Mouse (Mus musculus) heart, adult 8-10 months (tissue): ENCODE results near the gene Galntl5. TPM values are rescaled to one million over a fixed set of nuclear protein-coding genes. Genes with fewer than 3 reads are reported as not detected.
"Not testable (repeated sequence)": the region's sequence is repeated elsewhere in the genome, so short reads cannot be mapped to it uniquely, and the experiment has no call there.

Experiments used
- DNase-seq: peaks from one replicate; pipeline ENCODE4 v3.0.0; 2022; ENCODE audit warnings: low spot score
- total RNA-seq, 4 experiments: library from RNA; stranded (reverse); gene quantifications; 2 replicates each; pipeline ENCODE4 v1.2.4; 2022

Galntl5 gene
- total RNA-seq: not detected

- DNase-seq: no peak
Measured at GRCm38 (mm10) chr5:25181004-25181531, at the start of gene Galntl5. Gene Galntl5 (plus strand): TSS chr5:25181460.

DNA sequence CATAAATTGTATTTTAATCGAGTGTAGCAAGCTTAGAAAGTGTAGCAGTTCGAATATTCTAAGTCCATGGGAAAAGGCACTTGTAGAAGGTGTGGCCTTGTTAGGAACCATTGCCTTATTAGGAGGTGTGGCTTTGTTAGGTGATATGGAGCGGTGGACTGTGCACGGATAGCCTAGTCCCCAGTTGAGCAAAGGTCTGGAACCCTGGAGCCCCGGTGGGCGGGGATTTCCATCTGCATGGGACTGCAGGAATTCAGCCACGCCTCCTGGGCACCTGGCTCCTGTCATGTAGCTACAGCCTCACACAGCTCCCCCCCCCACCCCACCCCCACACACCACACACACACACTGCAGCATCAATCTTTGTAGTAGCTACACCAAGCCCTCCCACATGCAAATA lies 34.6 kb upstream of the Galntl5 start:
- DNase-seq: no peak

- DNase-seq: no peak
Measured at GRCm38 (mm10) chr5:25149331-25149965, 31.8 kb upstream of the Galntl5 start.

GRCm38 (mm10) chr5:25153491-25153890 lies 27.8 kb upstream of the Galntl5 start:
- no peak for DNase-seq

GRCm38 (mm10) chr5:25153996-25154395 lies 27.3 kb upstream of the Galntl5 start:
- DNase-seq: no peak

- no peak for DNase-seq
Measured at GRCm38 (mm10) chr5:25154823-25155222, 26.4 kb upstream of the Galntl5 start.

DNA sequence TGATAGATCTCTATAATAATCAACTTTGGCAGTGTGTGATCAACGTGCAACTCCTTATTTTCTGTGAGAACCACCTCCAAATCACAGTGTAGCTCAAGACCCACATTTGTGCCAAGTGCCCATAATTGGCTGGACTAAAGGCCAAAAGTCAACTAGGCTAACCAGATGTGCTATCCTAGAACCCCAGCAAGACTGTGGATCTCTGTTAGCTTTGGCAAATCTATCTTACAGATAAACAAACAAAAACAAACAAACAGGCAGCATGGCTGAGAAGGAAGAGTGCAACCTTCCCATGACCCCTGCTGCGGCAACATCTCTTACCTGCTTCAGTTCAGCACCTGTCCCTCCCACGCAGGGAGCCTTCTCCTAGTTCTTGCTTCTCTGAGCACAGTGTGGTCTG lies 25.9 kb upstream of the Galntl5 start:
- DNase-seq: no peak

DNA sequence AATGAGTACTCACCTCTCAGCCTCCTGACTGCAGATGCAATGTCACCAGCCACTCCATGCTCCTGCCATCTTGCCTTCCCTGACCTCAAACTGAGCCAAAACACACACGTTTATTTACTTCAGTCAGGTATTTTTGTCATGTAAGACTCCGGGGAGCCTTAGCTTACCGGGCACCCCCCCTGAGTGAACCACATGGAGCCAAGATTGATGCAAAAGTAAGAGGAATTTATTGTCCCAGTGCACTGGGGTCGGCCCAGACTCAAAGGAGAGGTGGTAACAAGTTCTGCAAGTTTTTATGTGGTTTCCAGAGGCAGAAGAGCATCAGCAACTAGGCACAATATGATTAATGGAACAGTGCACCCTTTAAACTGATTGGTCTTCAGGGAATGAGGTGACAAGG lies 24.1 kb upstream of the Galntl5 start:
- DNase-seq: no peak

- no peak for DNase-seq
Measured at GRCm38 (mm10) chr5:25160515-25160914, 20.7 kb upstream of the Galntl5 start.

DNA sequence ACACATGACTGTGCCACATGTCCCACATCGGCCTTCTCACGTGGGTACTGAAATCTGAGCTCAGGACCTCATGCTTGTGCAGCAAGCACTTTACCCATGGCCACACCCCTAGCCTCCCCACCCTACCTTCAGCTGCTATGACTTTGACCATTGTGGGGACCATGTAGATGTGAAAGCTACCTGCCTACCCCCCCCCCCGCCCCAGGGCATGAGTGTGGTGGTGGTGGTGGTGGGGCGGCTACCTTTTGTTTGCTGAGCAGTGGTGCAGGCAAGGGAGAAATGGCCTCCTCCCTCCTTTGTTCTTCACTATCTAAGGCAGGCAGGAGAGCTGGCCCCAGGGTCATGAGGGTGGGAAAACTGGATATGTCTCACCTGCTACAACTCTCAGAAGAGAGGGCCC lies 18.3 kb upstream of the Galntl5 start:
- DNase-seq: no peak

GRCm38 (mm10) chr5:25163938-25164337 lies 17.3 kb upstream of the Galntl5 start:
- no peak for DNase-seq

DNA sequence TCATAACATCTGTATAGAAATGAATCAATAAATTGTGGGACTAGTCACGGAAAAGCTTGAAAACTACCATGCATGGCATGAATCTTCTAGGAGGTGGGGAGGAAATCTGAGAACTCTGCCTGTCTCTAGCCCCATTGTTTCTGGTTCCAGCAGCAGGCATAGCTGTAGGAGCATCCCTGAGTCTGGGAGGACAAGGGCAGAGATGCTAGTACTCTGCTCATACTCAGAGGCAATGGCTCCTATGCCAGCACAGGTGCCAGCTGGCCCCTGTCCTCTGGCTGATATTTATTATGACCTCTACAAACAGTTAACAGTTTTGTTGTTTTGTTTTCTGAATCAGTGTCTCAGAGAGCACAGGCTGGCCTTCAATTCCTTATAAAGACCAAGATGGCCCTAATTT lies 16.9 kb upstream of the Galntl5 start:
- DNase-seq: no peak

DNA sequence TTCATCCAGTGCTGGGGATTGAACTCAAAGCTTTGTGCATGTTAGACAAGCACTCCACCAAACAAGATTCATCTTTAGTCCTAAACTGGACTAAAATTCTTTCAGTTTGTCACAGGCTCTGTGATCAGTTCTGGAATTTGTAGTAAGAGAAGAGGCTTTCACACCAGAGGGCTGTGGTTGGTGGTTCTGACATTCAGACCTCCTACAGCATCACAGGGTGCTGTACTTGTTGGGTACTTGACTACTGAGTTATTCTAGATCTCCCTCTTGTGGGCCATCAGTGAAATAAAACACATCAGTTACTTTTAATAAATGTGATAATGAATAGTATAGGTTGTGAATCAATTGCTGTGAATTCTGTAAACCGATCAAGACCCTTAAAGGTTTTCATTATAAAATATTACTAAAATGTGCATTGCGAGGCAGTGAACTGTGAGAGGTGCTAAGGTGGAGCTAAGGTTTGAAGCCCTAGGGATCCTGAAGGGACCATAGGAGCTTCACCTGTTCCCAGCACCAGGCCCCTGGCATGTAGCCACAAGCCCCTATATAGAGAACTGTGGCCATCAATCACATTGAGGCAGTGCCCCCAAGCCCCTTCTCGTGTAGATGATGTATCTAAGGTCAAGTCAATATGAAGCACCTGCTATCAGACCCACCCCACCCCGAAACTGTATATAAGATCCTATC lies 16.0 kb upstream of the Galntl5 start:
- no peak for DNase-seq

GRCm38 (mm10) chr5:25165789-25166135 lies 15.5 kb upstream of the Galntl5 start:
- no peak for DNase-seq

DNA sequence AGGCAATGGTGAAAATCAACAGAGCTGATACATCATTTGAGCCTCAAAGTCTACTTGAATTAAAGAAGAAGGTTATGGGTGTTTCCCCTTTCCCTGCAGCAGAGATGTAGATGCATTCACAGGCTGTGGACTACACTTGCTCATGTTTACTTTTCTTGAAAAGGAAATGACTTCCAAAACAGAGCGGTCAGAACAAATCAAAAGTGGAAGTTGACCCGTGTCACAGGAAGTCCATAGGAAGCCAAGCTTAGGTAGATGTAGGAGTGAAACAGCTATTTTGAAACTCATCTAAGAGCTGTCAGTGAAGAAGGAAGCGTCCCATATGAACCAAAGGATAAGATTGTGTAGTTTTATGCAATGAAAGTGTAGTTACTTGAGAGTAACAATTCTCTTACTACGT lies 14.6 kb upstream of the Galntl5 start:
- no peak for DNase-seq

- not testable (repeated sequence) for DNase-seq
Measured at GRCm38 (mm10) chr5:25177937-25178336, 3.3 kb upstream of the Galntl5 start.

GRCm38 (mm10) chr5:25178543-25178942 lies 2.7 kb upstream of the Galntl5 start:
- not testable (repeated sequence) for DNase-seq

DNA sequence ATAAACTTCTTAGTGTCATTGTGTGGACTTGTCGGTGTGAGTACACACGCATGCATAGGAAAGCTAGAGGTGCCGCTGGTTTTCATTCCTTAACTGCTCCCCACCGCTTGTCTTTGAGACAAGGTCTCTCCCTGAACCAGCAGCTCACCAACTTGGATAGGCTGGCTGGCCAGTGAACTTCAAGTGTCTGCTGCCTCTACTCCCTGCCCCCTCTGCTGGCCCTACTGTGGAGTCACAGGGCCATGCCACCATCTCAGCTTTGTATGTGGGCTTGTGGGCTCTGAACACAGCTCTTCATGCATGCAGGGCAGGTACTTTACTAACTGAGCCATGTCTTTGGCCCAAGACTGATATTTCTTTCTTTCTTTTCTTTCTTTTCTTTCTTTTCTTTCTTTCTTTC lies 2.0 kb upstream of the Galntl5 start:
- DNase-seq: no peak

DNA sequence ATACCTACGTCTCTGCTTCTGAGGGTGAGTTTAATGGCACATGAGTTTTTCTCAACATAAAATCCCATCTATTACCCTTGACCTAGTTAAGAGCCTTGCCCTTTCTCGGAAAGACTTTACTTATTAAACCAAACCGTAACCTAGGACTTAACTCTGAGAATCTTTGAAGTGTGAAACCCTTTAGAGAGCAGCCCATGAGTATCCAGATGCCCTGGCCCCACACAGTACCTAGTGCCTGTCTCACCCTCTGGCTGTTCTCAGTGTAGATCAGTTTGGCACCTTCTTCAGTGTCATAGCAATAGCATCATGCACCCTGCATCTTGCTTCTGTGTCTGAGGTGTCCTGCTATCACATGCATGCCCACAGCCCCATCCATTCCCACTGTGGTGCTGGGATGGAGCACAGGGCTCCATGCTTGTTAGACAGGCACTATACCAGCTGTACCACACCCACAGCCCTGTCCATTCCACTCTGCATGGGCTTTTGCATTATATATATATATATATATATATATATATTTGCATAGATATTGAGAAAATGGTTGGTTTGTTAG lies 1.2 kb upstream of the Galntl5 start:
- DNase-seq: no peak

DNA sequence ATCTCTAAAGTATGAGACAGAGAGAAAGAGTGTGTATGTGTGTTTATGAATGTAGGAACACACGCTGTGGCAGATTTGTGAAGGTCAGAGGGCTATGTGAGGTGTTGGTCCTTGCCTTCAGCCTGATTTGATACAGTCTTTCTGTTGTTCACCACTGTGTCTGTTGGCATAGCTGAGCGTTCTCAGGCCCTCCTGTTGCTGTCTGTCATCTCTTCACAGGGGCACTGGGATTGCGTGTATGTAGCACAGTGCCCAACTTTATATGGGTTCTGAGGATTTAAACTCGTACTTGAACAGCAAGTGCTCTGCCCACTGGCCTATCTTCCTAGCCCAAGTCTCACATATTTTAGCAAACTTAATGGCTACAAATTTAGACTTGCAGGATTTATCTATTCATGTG lies 2.3 kb downstream of the Galntl5 start:
- no peak for DNase-seq

GRCm38 (mm10) chr5:25184594-25184993 lies 3.3 kb downstream of the Galntl5 start:
- no peak for DNase-seq

DNA sequence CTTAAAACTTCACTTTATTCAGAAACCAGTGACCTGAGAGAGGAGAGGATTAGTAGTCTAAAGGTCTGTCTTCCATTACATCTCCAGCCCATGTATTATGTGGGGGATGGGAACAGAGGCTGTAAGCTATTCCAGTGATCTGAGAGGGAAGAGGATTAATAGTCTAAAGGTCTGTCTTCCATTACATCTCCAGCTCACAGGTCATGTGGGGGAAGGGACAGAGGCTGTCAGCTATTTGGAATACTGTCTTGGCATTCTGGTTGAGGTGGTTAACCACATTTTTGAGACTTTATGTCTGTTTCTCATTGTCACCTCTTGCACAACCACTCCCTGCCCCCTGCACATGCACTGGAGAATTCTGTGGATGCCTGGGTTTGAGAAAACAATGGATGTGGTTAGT lies 6.5 kb downstream of the Galntl5 start:
- no peak for DNase-seq

GRCm38 (mm10) chr5:25188802-25189201 lies 7.5 kb downstream of the Galntl5 start:
- no peak for DNase-seq
